Mouse (Mus musculus) urinary bladder, postnatal 10 days (tissue): ENCODE data around the gene Tbp.
"Not testable (repeated sequence)": the region's sequence is repeated elsewhere in the genome, so short reads cannot be mapped to it uniquely, and the experiment has no call there.

Experiments used
- DNase-seq: peaks from one replicate; pipeline ENCODE4 v3.0.0; 2022; ENCODE audit warnings: low spot score

The Tbp gene

DNA sequence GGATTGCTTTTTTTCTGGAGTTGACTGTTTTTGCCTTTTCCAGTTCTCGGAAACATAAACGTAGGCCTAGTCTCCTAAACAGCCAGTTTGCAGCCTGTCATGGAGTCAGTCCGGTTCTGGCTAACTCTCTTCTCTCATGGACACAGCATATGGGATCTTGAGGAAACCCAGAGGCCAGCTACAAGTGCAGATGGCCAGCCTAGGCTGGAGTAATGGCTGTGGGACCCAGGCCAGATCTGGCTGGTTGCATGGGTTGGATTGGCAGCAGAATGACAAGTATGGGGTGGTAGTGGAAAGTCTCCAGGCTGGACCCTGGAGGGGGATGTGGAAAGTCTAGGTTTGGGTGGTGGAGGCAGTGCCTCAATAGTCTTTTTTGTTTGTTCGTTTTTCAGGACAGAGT is 40.6 kb downstream of the Tbp start:
- DNase-seq, result no peak

DNA sequence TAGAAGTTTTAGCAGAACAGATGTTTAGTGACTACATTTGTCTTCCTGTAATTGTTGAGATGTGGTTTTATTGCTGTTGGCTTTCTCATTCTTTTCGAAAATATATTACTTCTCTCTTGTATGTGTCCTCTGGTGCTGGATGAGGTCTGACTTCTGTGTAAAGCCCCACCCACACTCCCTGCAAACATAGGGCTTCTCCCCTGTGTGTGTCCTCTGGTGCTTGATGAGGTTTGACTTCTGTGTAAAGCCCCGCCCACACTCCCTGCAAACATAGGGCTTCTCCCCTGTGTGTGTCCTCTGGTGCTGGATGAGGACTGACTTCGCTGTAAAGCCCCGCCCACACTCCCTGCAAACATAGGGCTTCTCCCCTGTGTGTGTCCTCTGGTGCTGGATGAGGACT is 44.2 kb downstream of the Tbp start:
- not testable (repeated sequence) for DNase-seq

DNA sequence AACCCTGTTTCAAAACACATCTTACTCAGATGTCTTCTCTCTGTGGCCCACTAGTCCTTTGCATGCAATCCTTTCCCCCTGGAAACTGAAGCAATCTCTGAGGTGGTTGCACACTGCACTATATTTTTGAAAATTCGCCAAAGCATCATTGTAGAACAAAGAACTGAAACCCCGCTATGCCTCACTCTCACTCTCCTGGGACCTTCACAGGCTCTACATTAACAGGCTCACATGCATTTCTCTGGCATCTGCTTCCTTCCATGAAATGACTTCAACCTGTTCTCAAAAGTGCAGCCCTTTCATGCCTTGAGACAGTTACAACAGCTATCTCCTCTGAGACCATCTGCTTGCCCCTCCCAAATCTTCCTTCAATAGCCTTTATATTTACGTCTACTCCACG is 46.8 kb downstream of the Tbp start:
- no peak for DNase-seq

DNA sequence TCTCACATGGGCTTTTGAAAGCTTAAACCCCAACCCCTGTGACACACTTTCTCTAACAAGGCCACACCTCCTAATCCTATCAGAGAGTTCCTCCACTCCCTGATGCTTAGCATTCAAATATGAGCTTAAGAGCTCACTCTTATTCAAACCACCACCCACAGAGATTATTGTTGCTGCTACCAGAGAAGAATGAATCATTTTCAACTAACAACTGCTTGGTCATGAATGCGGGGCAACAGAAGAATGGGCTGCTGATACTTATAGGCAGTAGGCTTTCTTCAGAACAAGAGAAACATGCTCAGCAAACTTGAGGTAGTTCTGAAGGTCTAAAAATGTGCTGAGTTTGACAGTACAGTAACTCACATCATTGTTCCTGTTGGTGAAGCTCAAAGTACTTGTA is 50.0 kb downstream of the Tbp start:
- no peak for DNase-seq

DNA sequence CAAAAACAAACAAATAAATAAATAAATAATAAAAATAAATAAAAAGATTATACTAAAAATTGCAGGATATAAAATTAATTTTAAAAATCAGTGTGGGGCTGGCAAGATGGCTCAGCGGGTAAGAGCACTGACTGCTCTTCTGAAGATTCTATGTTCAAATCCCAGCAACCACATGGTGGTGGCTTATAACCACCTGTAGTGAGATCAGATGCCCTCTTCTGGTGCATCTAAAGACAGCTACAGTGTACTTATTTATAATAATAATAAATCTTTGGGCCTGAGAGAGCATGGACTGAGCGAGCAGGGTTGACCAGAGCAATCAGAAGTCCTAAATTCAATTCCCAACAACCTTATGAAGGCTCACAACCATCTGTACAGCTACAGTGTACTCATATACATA is 60.3 kb downstream of the Tbp start:
- DNase-seq, result no peak

DNA sequence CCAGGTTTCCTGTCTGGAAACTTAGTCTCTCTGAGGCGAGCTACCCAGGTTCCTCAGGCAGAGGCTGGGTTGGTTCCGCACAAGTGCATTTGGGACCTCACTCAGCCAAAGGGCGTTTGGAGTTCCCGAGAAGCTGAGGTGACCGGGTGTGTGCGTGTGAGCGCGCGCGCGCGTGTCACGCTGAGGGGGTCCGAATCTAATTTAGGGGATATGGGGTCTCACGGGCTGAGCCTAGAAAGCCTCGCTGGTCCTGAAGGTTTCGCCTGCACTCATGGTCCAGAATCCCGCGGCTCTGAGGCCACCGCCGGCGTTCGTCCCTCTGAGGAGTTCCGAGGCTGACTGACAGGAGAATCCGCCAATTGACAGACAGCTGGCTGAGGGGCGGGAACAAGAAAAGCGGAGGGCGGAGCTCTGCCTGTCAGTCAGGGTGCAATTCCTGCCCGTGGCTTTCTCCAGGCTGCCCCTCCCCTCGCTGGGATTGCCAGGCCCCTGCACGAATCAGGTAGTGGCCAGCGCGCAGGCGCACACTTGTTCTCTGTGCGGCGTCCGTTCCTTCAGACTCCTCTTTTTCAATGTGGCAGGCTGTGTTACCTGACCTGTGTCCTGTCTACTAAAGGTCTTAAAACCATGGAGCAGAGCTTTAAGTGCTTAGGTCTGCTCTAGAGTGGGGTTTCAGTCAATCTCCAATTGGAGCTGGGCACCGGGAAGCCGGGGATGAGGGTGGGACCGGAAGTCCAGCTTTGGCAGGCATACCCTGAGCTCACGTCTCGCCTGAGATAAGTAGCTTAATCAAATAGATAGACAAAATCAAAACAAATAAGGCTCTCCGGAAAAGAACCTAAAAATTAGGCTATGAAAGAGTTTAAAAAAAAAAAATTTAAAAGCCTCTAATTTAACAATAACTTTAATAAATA is 64.6 kb downstream of the Tbp start, which contains the start of gene Prdm9:
Gene Prdm9 (minus strand): TSS at position 341 of the 914 bp plus-strand sequence.
- DNase-seq, result peak; percentile 99

DNA sequence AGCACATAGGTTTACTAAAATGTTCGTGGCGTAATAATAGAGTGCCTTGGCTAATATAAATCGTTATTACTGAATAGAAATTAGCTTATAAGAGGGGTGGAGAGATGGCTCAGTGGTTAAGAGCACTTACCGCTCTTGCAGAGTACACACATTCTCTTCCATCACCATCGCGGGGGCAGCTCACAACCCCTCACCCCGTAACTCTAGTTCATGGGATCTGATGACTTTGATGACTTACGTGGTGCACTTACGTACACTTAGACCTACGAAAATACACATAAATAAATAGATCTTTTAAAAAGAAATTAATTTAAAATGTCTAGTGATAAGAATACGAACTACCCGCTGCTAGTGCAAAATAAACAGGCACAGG is 65.2 kb downstream of the Tbp start:
- no peak for DNase-seq

DNA sequence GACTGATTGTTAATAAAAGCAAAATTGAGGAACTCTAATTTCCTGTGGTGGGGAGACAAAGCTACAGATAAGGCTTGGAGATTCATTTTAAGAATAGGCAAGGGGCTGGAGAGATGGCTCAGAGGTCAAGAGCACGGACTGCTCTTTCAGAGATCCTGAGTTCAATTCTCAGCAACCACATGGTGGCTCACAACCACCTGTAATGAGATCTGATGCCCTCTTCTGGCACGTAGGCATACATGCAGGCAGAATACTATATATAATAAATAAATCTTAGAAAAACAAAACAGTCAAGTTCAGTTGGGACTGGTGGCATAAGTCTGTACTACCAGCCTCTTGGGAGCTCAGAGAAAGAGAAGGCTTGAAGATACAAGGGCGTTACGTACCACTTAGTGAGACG is 67.2 kb downstream of the Tbp start:
- no peak for DNase-seq

DNA sequence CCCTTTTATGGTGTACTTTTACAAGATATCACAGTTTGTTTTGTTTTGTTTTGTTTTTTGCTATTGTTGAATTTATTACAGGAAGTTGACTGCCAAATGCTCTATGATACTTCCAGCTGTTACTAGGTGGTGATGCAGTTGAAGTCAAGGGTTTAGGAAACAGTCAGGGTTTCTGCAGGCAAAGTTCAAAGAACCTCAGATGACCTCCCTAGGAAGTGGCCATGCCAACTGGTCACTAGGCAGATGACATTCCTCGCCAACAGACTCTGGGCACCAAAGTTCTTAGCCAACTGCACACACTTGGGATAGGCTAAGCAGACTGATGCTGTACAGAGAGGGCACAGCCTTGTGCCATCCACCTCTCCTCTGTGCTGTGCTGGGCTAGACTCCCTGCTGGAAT is 75.4 kb downstream of the Tbp start:
- DNase-seq, result no peak

DNA sequence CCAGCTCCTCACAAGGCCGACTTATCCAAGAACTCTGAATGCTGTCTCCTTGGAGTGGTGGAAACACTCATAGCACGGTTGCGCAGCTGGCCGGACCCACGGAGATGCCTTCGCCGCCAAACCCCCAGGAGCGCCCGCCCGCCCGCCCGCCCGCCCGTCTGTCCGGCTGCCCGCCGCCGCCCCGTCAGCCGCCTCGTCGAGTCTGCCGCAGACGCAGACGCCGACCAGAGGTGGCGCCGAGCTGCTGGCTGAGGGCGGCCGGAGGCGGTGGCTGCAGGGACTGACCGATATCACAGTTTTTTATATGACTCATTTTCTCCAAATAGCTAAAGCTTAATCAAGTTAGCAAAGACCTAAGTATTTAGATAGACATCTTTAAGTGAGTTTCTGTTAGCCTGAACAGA is 77.6 kb downstream of the Tbp start:
- no peak for DNase-seq
